Mouse (Mus musculus) myocyte (in vitro differentiated cells): ENCODE results near the gene Diaph2.

Experiments
- E2F4 ChIP-seq: IDR thresholded peaks from one replicate; pipeline ENCODE4 v1.6.1; 2011; ENCODE audit warnings: mild to moderate bottlenecking, control low read depth, moderate library complexity; ENCODE audit not compliant: insufficient read depth
- POLR2A ChIP-seq: IDR thresholded peaks from one replicate; pipeline ENCODE4 v1.6.1; 2011; ENCODE audit warnings: low read depth, mild to moderate bottlenecking, control low read depth, moderate library complexity; ENCODE audit not compliant: insufficient read length
- POLR2AphosphoS2 ChIP-seq: IDR thresholded peaks from one replicate; pipeline ENCODE4 v1.6.1; 2011; ENCODE audit warnings: low read depth, control low read depth; ENCODE audit not compliant: insufficient read length

DNA sequence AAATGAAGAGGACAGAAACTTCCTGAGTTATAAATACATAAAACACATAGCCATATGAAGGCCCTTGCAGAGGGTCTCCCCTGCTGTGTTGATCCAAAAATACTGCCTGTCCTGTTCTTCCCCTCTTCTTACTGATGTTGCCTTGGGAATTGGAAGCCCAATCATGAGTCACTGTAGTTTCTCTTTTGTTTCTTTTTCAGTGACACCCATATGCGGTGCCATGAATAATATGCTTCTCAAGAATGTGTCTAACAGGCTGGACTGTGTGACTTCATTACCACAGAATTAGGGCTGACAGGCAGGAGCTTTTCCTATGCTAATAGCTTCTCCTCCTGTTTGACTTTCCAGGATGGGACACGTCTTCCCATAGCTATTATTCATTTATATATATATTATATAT, 21.1 kb downstream of the Diaph2 start:
- TF ChIP-seq POLR2AphosphoS2, result no peak
- no peak for TF ChIP-seq E2F4
- TF ChIP-seq POLR2A, result no peak
